Mouse (Mus musculus): ENCODE measurements around the gene Trim41.
"Not testable (repeated sequence)": the region's sequence is repeated elsewhere in the genome, so short reads cannot be mapped to it uniquely, and the experiment has no call there.

The Trim41 gene

DNA sequence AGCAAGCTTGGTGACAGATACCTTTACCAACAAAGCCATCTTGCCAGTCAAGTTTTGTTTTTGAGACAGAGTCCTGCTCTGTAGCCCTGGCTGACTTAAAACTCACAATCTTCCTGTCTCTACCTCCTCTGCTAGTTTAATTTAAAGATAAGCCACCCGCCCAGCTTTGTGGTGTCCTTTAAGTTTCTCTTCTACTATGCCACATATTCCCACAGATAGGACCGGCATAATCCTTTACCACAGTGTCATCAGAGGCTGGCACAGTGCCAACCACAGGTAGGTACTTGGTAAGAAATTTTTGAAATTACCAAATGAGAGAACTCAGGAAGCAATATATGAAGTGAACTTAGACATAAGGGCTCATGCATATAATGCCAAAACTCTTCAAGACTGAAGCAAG lies 7.0 kb downstream of the Trim41 start:
- no peak for DNase-seq

GRCm38 (mm10) chr11:48809434-48809830 lies 7.7 kb downstream of the Trim41 start:
- no peak for DNase-seq

DNA sequence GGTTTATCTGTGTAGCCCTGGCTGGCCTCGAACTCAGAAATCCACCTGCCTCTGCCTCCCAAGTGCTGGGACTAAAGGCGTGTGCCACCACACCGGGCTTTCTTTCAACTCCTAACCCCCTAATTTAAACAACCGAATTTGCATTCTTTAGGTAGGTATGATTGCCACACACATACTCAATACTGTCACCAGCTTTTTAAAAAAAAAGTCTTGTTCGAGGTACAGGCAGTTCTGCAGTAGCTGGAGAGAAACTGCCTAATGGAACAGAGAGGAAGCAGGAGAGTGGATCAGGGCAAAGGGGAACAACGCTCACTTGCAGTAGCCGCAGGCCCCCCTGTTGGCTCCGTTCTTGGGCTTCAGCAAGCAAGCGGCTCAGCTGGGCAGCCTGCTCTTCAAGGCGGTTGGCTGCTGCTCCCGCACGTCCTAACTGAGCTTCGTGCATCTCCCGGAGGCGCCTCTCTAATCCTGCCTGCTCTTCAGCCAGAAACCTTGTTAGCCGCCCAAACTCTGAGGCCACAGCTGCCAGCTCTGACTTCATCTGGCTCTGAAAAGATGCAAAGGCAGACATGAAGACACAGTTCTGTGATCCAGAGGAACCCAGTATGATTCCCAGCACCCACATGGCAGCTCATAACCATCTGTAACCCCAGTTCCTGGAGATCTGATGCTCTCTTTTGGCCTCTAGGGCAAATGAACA lies 8.3 kb downstream of the Trim41 start:
- DNase-seq, result no peak

DNA sequence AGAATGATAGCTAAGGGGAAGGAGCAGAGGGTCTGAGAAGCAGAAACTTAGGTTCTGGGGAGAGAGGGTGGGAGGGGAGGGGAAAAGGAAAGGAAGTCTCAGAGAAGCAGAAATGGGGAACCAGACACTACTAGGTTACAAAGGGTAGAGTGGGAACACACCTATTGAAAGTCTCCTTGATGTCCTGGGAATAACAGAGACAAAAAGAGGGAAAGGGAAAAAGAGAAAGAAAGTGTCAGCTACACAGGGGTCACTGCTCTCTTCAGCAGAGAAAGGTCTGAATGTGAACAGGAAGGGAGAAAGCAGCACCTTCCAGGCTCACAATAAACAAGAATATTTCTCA lies 8.9 kb downstream of the Trim41 start:
- DNase-seq, result no peak

DNA sequence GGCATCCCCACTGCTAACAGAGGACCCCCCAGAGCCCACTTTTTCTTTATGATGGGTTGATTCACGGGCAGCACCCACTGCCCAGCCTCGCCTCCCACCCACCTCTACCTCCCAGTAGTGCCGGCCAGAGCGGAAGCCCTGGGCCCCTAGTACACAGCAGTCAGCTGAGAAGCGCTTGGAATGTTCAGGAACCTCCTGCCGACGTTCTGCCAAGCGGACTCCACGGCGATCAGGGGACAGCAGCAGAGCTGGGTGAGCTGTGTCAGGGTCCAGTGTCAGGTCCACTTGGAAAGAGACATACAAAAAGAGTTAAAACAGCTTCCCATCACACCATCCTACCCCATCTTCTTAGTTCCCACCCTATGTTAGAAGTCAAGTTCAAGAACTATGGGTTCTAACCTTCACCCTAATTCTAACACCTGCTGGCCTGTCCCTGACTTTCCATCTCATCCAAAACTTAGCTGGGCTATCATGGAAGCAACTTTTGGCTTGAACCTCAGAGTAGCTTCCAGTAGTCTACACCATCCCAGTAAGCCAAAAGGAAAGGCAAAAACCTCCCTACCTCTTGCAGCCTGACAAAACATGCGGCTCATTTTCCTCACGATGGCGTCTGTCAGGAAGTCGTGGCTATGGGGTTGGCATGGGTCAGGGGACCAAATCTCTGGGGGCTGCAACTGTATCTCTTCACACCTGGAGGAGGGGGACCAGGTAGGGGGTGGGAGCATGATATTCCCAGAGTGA lies 9.4 kb downstream of the Trim41 start:
- no peak for DNase-seq

- DNase-seq, result no peak
Observed at GRCm38 (mm10) chr11:48806856-48807562, 10.1 kb downstream of the Trim41 start.

DNA sequence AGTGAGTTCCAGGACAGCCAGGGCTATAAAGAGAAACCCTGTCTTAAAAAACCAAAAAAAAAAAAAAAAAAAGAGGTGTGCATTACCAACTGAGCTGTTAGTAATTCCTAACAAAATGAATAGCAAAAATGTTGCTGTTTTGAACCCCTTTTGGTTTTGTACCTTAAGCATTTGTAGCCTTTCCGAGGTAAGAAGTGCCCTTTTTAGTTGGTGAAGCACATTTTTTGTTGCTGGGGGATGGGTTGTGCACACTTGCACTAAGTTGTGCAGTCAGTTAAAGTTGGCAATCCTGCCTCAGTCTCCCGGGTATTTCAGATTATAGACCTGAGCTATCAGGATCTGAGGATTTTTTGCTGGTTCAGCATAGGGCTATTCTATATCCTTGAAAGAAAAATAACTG lies 12.2 kb downstream of the Trim41 start:
- no peak for DNase-seq

- no peak for DNase-seq
Observed at GRCm38 (mm10) chr11:48803988-48804387, 13.2 kb downstream of the Trim41 start.

DNA sequence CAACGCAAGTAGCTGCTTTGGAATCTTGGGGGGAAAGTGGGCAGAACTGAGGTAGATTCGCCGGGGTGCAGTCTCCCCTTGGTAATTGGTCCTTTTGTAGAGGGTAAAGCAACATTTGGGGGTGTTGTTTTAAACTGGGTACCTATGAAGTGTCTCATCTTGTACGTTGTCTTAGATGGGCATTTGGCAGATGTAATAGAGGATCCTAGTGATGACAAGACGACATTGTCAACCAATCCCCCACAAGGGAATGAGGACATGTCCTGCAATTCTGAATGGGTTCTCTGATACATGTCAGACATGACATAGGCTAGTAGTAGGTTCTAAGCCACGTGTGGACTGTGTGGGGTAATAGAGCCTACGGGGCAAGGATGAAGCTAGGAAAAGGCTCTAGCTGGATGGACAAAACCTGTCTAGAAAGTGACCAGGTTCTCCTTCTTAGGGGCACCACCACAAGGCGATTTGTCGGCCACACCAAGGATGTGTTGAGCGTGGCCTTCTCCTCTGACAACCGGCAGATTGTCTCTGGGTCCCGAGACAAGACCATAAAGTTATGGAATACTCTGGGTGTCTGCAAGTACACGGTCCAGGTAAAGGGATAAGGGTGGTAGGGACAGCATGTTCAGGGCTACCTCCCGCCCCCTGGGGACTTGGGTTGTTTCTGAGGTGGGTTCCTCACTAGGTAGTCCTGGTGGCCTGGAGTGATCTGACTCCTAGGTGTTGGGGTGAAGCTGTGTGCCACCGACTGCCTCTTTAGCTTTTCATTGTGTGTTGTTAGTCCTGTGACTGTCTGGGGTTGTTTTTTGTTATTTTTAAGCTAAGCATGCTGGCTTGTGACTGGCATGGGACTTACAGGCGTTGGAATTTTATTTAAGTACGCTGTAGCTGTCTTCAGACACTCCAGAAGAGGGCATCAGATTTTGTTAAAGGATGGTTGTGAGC lies 15.1 kb downstream of the Trim41 start:
- no peak for DNase-seq

GRCm38 (mm10) chr11:48799921-48800701 lies 17.0 kb downstream of the Trim41 start, which contains the start of gene Rack1:
Gene Rack1 (plus strand): TSS chr11:48800332.
- DNase-seq, result peak; percentile 86

DNA sequence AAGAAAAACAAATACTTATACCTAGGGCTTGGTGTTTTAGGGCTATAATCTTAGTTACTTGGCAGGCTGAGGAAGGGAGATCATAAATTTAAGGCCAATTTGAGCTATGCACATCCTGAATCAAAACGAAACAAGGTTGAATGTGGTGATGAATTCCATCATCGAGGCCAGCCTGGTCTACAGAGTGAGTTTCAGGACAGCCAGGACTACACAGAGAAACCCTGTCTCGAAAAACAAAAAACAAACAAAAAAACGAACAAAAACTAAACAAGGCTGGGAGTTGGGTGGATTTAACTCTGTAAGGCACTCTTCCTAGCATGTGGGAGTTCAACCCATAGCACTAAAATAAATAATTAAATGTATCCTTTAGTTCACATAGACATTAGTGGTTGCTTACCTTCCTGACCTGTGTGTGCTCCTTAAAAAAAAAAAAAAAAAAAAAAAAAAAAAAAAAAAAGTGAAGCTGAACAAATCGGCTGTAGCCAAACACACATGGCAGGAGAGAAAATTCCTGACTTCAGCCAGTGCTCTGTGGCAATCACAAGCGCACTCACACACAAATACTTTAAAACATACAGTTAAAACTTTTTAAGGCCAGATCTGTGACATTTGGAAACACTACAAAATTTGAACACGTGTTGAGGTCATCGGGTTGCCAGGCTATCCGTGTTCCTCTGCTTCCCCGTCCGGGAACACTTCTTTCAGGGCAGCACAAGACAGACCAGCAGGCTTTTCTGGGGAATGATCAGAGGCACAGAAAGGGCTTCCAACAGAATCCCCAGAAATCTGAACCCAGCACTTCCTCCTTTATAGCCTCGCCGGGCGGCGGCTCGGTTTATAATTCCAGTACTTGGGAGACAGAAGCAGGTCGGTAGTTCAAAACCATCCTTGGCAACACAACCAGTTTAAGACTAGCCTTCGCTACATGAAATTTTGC lies 17.9 kb downstream of the Trim41 start:
- no peak for DNase-seq

DNA sequence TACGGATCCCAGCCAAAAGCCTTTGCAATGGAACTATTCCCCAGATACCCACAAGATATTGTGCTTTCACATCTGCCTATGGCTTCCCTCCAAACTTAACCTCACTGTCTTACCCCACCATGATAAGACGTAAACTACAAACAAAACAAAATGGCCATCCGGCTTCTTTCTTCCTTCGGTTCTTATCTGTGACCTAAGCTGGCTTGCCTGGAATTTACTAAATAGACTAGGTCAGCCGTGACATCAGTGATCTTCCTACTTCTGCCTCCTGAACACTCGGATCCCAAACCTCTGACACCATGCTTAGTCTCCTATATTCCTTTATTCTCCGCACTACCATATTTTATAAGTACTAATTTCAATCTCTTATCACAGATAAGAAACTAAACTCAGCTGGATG lies 18.8 kb downstream of the Trim41 start:
- no peak for DNase-seq

- DNase-seq, result no peak
Observed at GRCm38 (mm10) chr11:48797287-48797686, 19.9 kb downstream of the Trim41 start.

GRCm38 (mm10) chr11:48796290-48796689 lies 20.9 kb downstream of the Trim41 start:
- no peak for DNase-seq

DNA sequence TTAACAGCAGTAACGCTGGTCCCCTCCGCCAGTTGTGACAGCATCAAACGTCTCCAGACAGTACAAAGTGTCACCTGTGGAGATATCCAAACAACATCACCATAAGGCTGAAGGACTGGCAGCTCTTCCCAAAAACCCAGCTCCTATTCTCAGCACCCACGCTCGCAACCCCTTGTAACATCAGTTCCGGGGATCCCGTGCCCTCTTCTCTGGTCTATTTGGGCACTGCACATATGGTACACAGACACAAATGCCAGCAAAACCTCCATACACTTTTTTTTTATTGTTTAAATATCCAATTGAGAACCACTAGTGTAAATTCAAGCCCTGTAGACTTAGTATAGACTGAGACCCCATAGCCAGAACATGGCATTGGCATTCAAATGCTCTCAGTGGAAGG lies 21.9 kb downstream of the Trim41 start:
- no peak for DNase-seq

DNA sequence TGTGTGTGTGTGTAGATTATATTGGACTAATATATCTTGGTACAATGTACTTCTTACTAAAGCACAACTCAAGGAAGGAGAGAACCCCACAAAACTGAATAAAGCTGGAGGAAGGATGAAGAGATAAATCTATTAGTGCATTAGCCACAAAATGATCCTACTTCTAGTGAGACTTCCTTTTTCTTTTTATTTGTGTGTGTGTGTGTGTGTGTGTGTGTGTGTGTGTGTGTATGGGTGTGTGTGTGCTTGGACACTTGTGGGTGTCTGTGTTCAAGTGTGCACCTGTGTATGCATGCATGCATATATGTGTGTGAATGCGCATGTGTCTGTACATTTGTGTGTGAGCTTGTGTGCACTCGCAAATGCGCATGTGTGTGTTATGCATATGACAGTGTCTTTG lies 24.0 kb downstream of the Trim41 start:
- no peak for DNase-seq

DNA sequence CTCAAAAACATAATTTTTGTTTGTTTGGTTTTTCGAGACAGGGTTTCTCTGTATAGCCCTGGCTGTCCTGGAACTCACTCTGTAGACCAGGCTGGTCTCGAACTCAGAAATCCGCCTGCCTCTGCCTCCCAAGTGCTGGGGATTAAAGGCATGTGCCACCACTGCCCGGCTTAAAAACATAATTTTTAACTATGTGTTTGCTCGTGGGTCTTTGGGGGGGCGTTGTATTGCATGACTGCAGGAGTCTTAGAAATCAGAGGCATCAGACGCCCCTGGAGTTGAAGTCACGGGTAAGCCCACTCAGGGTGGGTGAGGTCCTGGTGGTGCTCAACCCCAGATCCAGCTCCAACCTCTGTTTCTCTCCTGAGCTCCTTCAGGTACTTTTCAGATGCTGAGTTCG lies 25.3 kb downstream of the Trim41 start:
- DNase-seq, result not testable (repeated sequence)

GRCm38 (mm10) chr11:48790946-48791345 lies 26.2 kb downstream of the Trim41 start:
- no peak for DNase-seq

DNA sequence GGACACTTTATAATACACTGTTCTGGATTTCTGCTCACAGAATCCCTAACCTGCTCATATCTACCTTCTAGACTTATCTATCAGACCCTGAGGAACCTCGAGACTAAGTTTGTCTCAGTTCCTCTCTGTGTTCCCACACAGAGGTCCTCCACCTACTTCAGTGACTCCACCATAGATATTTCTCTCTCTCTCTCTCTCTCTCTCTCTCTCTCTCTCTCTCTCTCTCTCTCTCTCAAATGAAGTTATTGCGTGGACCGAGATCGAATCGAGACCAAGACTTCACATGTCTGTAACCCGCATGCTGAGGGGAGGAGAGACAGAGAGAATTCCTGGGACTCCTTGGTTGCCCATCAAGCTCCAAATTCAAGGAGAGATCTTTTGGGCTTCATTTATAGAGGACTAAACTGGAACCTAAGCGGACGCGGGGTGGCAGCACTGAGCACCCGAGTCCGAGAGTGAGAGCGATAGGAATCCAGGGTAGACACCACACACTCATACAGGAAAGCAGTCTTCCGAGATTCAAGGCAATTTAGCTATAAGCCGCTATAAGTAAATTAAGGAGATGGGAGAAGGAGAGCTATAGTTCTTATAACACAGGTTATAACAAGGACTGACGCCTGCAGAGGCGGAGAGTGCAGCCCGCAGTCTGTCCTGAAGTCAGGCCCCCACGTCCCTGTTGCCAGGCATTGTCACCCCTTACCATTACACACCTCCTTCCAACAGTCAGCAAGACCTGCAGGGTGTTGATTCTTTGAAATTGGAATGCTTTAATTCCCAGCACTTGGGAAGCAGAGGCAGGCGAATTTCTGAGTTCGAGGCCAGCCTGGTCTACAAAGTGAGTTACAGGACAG lies 27.0 kb downstream of the Trim41 start:
- DNase-seq, result peak; percentile 85

DNA sequence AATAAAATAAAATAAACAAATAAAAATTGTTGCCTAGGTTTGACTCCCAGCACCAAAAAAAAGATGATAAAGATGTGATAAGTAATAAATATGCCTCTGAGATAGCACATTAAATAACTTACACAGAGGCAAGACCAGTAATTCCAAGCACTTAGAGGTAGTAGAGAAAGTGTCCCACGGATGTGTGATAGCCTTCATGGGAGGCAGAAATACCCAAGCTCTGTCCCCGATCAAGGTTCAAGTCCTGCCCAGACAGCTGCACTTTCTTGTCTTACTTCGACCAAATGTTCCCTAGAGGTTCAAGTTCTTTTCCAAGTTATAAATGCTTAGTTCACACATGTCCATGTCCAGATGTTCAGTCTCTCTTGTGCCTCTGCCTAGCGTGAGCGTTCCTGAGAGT lies 27.9 kb downstream of the Trim41 start:
- DNase-seq, result no peak

All from cerebellum, adult 8-10 months (tissue).